Mouse (Mus musculus) adrenal gland, adult (tissue): ENCODE results near the gene Hspg2.
A peak's percentile ranks its signal among the peaks of the same experiment; 100 is the strongest.

Experiments used
- DNase-seq, 2 experiments: peaks; one replicate each; pipeline ENCODE4 v3.0.0; 2022 to 2023; ENCODE audit warnings: low spot score in 1 of 2; ENCODE audit not compliant: inconsistent age in 2 of 2

Gene Hspg2

GRCm38 (mm10) chr4:137468260-137469080 lies at the start of gene Hspg2:
Hspg2 (plus strand) TSS chr4:137468769.
- peak; percentile 98 to 99 for DNase-seq

- no peak for DNase-seq
Measured at GRCm38 (mm10) chr4:137430502-137430901, 38.1 kb upstream of the Hspg2 start, which contains the start of gene Cela3b. Cela3b (minus strand) TSS chr4:137430540.

- peak in 1 of 2 experiments; percentile 62 for DNase-seq
Measured at GRCm38 (mm10) chr4:137432700-137433550, 35.6 kb upstream of the Hspg2 start.

GRCm38 (mm10) chr4:137436979-137437669 lies 31.4 kb upstream of the Hspg2 start:
- DNase-seq = no peak

- no peak for DNase-seq
Measured at GRCm38 (mm10) chr4:137438842-137439241, 29.7 kb upstream of the Hspg2 start.

GRCm38 (mm10) chr4:137441332-137441731 lies 27.2 kb upstream of the Hspg2 start:
- no peak for DNase-seq

GRCm38 (mm10) chr4:137443625-137444024 lies 24.9 kb upstream of the Hspg2 start:
- peak; percentile 73 to 94 for DNase-seq

GRCm38 (mm10) chr4:137445881-137446280 lies 22.7 kb upstream of the Hspg2 start:
- DNase-seq = no peak

GRCm38 (mm10) chr4:137447363-137448196 lies 21.0 kb upstream of the Hspg2 start:
- DNase-seq = no peak

- DNase-seq = peak; percentile 80 to 90
Measured at GRCm38 (mm10) chr4:137448197-137448596, 20.4 kb upstream of the Hspg2 start.

GRCm38 (mm10) chr4:137448641-137449040 lies 19.9 kb upstream of the Hspg2 start:
- DNase-seq = no peak

GRCm38 (mm10) chr4:137449132-137449531 lies 19.4 kb upstream of the Hspg2 start:
- no peak for DNase-seq

GRCm38 (mm10) chr4:137449715-137450114 lies 18.9 kb upstream of the Hspg2 start:
- DNase-seq = no peak

- no peak for DNase-seq
Measured at GRCm38 (mm10) chr4:137452190-137452589, 16.4 kb upstream of the Hspg2 start.

- DNase-seq = no peak
Measured at GRCm38 (mm10) chr4:137453234-137453767, 15.3 kb upstream of the Hspg2 start, which contains the start of gene 1700013G24Rik. 1700013G24Rik (plus strand) TSS chr4:137453284.

- no peak for DNase-seq
Measured at GRCm38 (mm10) chr4:137454582-137454981, 14.0 kb upstream of the Hspg2 start.

GRCm38 (mm10) chr4:137456581-137456980 lies 12.0 kb upstream of the Hspg2 start:
- no peak for DNase-seq

- no peak for DNase-seq
Measured at GRCm38 (mm10) chr4:137457292-137457691, 11.3 kb upstream of the Hspg2 start.

GRCm38 (mm10) chr4:137458310-137458709 lies 10.3 kb upstream of the Hspg2 start:
- no peak for DNase-seq

GRCm38 (mm10) chr4:137458861-137459260 lies 9.7 kb upstream of the Hspg2 start:
- DNase-seq = no peak
